Mouse (Mus musculus) testis, adult 2 months (tissue): ENCODE measurements around the gene Gcnt1.

ENCODE experiments used
- CTCF ChIP-seq: fragments of 200-500 bp; IDR thresholded peaks from 2 replicates; pipeline ENCODE4 v1.5.1; 2012; ENCODE audit warnings: low read depth, mild to moderate bottlenecking, inconsistent platforms, low read length, moderate library complexity; ENCODE audit not compliant: control insufficient read depth, insufficient read depth, insufficient replicate concordance
- POLR2A ChIP-seq: fragments of 200-500 bp; IDR thresholded peaks from 2 replicates; pipeline ENCODE4 v1.6.1; 2012; ENCODE audit warnings: low read depth, mild to moderate bottlenecking, inconsistent platforms, low read length, moderate library complexity; ENCODE audit not compliant: control insufficient read depth

DNA sequence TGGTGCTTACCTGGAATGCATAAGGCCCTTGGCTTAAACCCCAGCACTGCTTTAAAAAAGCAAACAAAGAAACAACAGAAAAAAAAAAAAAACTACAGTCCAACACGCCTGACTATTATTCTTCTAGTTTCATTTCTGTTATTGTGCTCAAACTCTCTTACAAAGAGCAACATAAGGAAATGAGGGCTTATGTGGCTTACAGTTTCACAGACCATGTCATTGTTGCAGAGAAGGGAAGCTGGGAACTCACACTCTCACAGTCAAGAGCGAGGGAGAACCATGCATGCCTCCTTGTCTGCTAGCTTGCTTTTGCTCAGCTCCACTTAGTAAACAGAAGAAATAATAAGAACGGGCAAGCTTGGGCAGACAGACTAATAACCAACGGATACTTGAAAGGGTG lies 52.9 kb downstream of the Gcnt1 start:
- TF ChIP-seq CTCF, result no peak
- TF ChIP-seq POLR2A, result no peak
